Mouse (Mus musculus) hindbrain, embryonic 13.5 days (tissue): ENCODE data around the gene Ruvbl1. TPM values are rescaled to one million over a fixed set of nuclear protein-coding genes. Genes with fewer than 3 reads are reported as not detected.
A peak's percentile ranks its signal among the peaks of the same experiment; 100 is the strongest.

Experiments used
- ATAC-seq: fragments of 200-750 bp; cut with Nextera tagmentation; 2 replicates; pipeline ENCODE4 v1.8.0; 2017; ENCODE audit warnings: moderate TSS enrichment; ENCODE audit not compliant: low FRiP score
- H3K27ac ChIP-seq: fragments of 300-500 bp; sonication (generic); 2 replicates; pipeline ENCODE4 v1.5.1; 2015; ENCODE audit warnings: inconsistent platforms, mild to moderate bottlenecking, moderate library complexity
- H3K27me3 ChIP-seq: fragments of 300-500 bp; sonication (generic); 2 replicates; pipeline ENCODE4 v1.6.1; 2015; ENCODE audit warnings: mild to moderate bottlenecking, inconsistent platforms
- H3K36me3 ChIP-seq: fragments of 300-500 bp; sonication (generic); 2 replicates; pipeline ENCODE4 v1.6.1; 2015; ENCODE audit warnings: mild to moderate bottlenecking, inconsistent platforms
- H3K4me1 ChIP-seq: fragments of 300-500 bp; sonication (generic); replicated peaks from 2 replicates; pipeline ENCODE4 v1.6.1; 2015; ENCODE audit warnings: inconsistent platforms
- H3K4me2 ChIP-seq: fragments of 300-500 bp; sonication (generic); 2 replicates; pipeline ENCODE4 v1.6.1; 2015; ENCODE audit warnings: inconsistent platforms, mild to moderate bottlenecking, moderate library complexity
- H3K4me3 ChIP-seq: fragments of 300-500 bp; sonication (generic); 2 replicates; pipeline ENCODE4 v1.5.1; 2015; ENCODE audit warnings: mild to moderate bottlenecking, inconsistent platforms
- H3K9ac ChIP-seq: fragments of 300-500 bp; sonication (generic); 2 replicates; pipeline ENCODE4 v1.6.1; 2015; ENCODE audit warnings: mild to moderate bottlenecking, inconsistent platforms
- H3K9me3 ChIP-seq: fragments of 300-500 bp; sonication (generic); 2 replicates; pipeline ENCODE4 v1.6.1; 2016; ENCODE audit warnings: inconsistent platforms
- WGBS: fragments of 180-500 bp; shearing (Covaris S2); methylation state at CpG from one replicate; pipeline ENCODE4 v1.1.7; 2015; 5-methylcytosine and 5-hydroxymethylcytosine counted together
- polyA plus RNA-seq: library from polyadenylated mRNA; unstranded; fragments of >200 nt; fragmentation: Nextera tagmentation; extraction: Ambion mirVana; gene quantifications from 2 replicates; pipeline ENCODE4 v1.2.1, GENCODE M21; 2015

Ruvbl1 gene
- polyA plus RNA-seq, 1 experiment from 2014 or later = 95.4 TPM

DNA sequence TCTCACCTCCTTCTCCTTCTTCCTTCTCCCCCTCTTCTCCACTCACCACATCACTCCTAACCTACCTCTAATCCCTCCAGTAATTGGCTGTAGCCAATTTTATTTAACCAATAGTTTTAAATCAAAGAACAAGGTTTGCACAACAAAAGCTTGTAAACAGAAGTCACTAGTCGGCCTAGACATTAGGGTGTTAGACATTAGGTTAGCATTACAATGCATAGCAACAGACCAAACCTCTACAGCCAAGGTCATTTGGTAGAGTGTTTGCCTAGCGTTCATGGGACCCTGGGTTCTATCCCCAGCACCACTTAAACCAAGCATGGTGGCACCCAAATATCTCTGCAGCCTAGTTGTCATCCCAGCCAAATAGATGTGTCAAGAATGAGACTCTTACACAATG, 10.7 kb upstream of the Ruvbl1 start:
- WGBS = 76% methylated on average over 2 of the region's 2 CpGs
- no peak for ATAC-seq

DNA sequence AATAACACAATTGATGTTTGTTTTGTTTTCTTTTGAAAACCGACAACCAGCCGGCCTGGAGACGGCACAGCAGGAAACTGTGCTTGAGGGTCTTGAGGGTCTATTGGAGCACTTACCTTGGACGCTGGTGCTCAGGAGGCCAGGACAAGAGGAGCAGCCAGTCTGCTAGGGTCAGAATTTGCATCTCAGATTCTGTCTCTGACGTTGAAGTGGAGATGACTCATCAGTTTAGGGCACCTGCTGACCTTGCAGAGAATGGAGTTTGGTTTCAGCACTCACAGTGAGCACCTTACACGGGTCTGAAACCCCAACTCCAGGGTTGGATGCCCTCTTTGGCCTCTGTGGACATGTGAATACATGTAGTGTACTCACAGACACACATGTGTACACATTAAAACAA, 4.7 kb downstream of the Ruvbl1 start:
- WGBS = 67% methylated on average over 6 of the region's 6 CpGs
- Histone ChIP-seq H3K27me3 (no peaks in the 10 kb centered on the region), H3K4me1 (peaks cover 19% of the 10 kb centered on the region), H3K27ac (no peak overlapping the region), H3K36me3 (peaks cover 72% of the 10 kb centered on the region), H3K4me3 (no peak overlapping the region), H3K9ac (no peak overlapping the region), H3K9me3 (no peaks in the 10 kb centered on the region), H3K4me2 (no peak overlapping the region)
- no peak for ATAC-seq

More for the DNA sequence above, 10.7 kb upstream of the Ruvbl1 start:
- H3K27me3 ChIP-seq = peaks cover 15% of the 10 kb centered on the region; the same call in 1 of the 2 replicates
- no peaks in the 10 kb centered on the region for H3K4me1 ChIP-seq
- H3K4me3 ChIP-seq = no peak overlapping the region
- H3K27ac ChIP-seq = no peak overlapping the region
- no peaks in the 10 kb centered on the region for H3K36me3 ChIP-seq
- no peak overlapping the region for H3K4me2 ChIP-seq
- H3K9ac ChIP-seq = no peak overlapping the region
- H3K9me3 ChIP-seq = no peaks in the 10 kb centered on the region

DNA sequence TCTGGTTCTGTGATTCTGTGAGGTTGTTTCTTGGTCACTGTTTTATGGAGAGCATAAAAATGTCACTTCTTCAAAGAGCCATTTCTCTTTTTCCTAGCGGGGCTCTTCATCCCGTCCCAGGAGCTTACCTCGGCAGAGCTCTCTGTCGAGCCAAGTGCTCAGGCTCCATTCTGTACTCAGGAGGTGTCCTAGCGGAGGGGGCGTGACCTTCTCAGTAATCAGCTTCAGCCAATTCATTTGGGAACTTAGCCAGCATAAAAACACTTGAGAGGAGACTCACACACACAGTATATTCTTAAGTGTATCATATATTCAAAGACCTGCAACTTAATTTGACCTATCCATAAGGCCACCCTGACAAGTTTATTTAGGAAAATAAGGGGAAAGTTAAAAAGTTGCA, 15.2 kb downstream of the Ruvbl1 start:
- no peak overlapping the region for H3K9ac ChIP-seq
- H3K9me3 ChIP-seq = no peaks in the 10 kb centered on the region
- H3K27me3 ChIP-seq = no peaks in the 10 kb centered on the region
- H3K4me1 ChIP-seq = no peaks in the 10 kb centered on the region
- 74% methylated on average over 6 of the region's 6 CpGs for WGBS
- no peak overlapping the region for H3K4me2 ChIP-seq
- no peak overlapping the region for H3K27ac ChIP-seq
- ATAC-seq = no peak
- no peak overlapping the region for H3K4me3 ChIP-seq
- peaks cover 93% of the 10 kb centered on the region for H3K36me3 ChIP-seq

DNA sequence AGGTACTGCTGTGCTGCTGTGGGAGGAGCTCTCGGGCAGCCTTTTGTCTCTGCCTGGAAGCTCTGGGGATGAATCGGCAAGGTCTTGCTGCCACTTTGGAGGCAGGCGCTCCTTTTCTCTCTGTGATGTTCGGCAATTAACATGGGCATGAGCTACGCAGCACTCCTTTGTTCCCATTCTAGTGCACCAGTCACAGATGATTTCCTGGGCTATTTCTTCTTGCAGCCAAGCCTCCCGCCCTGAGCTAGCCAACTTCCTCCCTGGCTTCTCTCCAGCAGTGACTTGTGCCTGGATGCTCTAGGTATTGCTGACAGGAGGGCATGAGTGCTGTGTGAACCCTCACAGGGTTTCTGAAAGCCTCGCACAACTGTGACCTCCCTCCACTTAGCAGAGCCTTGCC, 17.9 kb downstream of the Ruvbl1 start:
- Histone ChIP-seq H3K4me3 (no peak overlapping the region), H3K27me3 (no peaks in the 10 kb centered on the region), H3K27ac (no peak overlapping the region), H3K9me3 (no peaks in the 10 kb centered on the region), H3K9ac (no peak overlapping the region), H3K4me1 (no peaks in the 10 kb centered on the region), H3K4me2 (no peak overlapping the region), H3K36me3 (peaks cover 97% of the 10 kb centered on the region)
- no peak for ATAC-seq
- WGBS = 66% methylated on average over 7 of the region's 7 CpGs

DNA sequence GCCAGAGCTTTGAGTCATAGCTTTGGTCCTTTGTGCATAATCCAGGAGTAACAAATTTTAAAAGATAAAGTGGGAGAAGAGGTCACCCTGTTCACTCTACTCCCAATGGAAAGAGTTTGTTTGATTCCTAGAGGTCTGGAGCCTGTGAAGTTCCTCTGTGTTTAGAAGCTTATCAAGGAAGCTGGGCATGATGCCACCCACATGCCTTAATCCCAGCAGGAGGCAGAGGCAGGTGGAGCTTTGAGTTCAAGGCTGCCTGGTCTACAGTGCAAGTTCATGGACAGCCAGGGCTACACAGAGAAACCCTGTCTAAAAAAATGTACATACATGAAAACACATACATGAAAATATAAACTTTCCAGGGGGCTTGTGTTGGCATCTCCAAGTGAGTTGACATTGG, 18.7 kb downstream of the Ruvbl1 start:
- Histone ChIP-seq H3K9me3 (no peaks in the 10 kb centered on the region), H3K4me2 (no peak overlapping the region), H3K4me3 (no peak overlapping the region), H3K27ac (no peak overlapping the region), H3K9ac (no peak overlapping the region), H3K27me3 (no peaks in the 10 kb centered on the region), H3K36me3 (peaks cover 92% of the 10 kb centered on the region), H3K4me1 (no peaks in the 10 kb centered on the region)
- ATAC-seq = no peak

DNA sequence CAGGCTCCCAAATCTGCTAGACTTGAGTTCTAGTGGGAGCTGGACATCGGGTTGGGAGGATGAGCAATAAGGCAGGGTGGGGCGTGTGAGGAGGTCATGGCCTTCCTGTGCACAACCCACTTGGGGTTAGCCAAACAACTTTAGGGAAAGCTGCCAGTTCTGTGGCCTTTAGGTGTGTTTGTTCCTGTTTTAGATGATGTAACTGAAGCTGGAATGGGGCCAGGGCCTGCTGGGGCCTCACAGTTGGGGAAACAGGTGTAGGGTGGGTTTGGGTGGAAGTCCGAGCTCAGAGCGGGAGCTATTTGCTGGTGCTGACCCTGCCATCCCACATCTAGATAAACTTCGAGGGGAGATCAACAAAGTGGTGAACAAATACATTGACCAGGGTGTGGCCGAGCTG, 20.2 kb downstream of the Ruvbl1 start:
- no peak for ATAC-seq
- Histone ChIP-seq H3K27me3 (no peaks in the 10 kb centered on the region), H3K9ac (no peak overlapping the region), H3K36me3 (peaks cover 79% of the 10 kb centered on the region), H3K4me1 (no peaks in the 10 kb centered on the region), H3K9me3 (no peaks in the 10 kb centered on the region), H3K4me2 (no peak overlapping the region), H3K27ac (no peak overlapping the region), H3K4me3 (no peak overlapping the region)
- WGBS = 92% methylated on average over 6 of the region's 6 CpGs

DNA sequence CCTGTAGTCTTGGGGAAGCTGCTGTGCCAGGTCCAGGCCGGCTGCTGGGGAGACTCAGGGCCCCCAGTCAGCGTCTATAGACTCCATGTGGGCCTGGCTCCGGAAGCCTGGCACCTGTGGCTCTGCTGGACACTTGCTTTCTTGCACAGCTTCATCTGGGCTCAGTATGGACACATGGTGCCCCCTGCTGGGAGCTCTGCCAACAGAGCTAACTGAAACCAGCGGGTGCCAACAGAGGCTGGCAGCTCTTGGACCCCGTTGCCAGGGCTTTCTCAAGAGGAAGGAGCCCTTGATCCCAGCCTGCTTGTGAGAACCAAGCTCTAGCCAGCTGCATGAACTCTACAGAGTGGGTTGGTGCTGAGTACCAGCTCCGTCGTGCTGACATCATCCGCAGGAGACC, 21.7 kb downstream of the Ruvbl1 start:
- Histone ChIP-seq H3K9me3 (no peaks in the 10 kb centered on the region), H3K9ac (no peak overlapping the region), H3K4me1 (no peaks in the 10 kb centered on the region), H3K36me3 (peaks cover 76% of the 10 kb centered on the region), H3K4me3 (no peak overlapping the region), H3K27ac (no peak overlapping the region), H3K27me3 (no peaks in the 10 kb centered on the region), H3K4me2 (no peak overlapping the region)
- 75% methylated on average over 8 of the region's 8 CpGs for WGBS
- ATAC-seq = peak; percentile 54; the same call in 1 of the 2 replicates

DNA sequence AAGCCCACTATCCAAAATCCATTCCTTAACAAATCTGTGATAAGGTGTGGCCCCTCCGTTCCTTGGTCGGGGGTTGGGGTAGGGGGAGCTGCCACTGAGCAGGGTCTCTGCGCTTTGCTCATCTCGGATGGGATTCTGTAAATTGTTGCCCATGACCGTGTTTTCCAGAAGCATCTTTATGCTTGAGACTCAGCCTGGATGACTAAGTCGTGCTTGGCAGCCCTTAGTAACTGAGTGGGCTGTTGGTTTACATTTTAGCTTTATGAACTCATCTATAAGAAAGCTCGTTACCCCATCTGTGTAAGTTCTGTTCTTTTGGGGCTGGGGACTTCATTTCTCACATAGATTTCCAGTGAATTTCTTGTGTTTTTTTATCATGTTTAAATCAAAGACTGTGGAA, 23.8 kb downstream of the Ruvbl1 start:
- no peaks in the 10 kb centered on the region for H3K9me3 ChIP-seq
- H3K36me3 ChIP-seq = peaks cover 76% of the 10 kb centered on the region
- ATAC-seq = no peak

DNA sequence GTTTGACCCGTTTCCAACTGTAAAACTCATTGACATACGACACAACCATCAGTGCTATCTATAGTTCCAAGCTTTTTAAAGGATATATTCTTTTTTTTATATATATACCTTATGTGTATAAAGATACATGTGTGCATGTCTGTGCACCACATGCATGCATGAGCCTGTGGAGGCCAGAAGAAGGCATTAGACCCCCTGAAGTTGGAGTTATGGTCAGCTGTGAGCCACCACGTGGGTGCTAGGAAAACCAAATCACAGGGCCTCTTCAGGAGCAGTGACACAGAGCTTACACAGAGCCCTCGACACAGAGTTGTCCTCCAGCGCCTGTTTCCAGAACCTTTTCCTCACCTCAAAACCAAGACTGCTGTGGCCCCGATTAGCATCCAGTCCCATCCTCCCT, 24.6 kb downstream of the Ruvbl1 start:
- H3K27me3 ChIP-seq = no peaks in the 10 kb centered on the region
- no peak overlapping the region for H3K4me3 ChIP-seq
- no peak overlapping the region for H3K4me2 ChIP-seq
- no peaks in the 10 kb centered on the region for H3K4me1 ChIP-seq
- H3K36me3 ChIP-seq = peaks cover 70% of the 10 kb centered on the region
- H3K9ac ChIP-seq = no peak overlapping the region
- H3K9me3 ChIP-seq = no peaks in the 10 kb centered on the region
- no peak overlapping the region for H3K27ac ChIP-seq
- no peak for ATAC-seq
- 87% methylated on average over 6 of the region's 6 CpGs for WGBS

More for the DNA sequence above, 23.8 kb downstream of the Ruvbl1 start:
- no peaks in the 10 kb centered on the region for H3K27me3 ChIP-seq
- no peak overlapping the region for H3K9ac ChIP-seq
- H3K4me2 ChIP-seq = no peak overlapping the region
- H3K4me3 ChIP-seq = no peak overlapping the region
- no peak overlapping the region for H3K27ac ChIP-seq
- H3K4me1 ChIP-seq = no peaks in the 10 kb centered on the region
- 95% methylated on average over 7 of the region's 7 CpGs for WGBS

DNA sequence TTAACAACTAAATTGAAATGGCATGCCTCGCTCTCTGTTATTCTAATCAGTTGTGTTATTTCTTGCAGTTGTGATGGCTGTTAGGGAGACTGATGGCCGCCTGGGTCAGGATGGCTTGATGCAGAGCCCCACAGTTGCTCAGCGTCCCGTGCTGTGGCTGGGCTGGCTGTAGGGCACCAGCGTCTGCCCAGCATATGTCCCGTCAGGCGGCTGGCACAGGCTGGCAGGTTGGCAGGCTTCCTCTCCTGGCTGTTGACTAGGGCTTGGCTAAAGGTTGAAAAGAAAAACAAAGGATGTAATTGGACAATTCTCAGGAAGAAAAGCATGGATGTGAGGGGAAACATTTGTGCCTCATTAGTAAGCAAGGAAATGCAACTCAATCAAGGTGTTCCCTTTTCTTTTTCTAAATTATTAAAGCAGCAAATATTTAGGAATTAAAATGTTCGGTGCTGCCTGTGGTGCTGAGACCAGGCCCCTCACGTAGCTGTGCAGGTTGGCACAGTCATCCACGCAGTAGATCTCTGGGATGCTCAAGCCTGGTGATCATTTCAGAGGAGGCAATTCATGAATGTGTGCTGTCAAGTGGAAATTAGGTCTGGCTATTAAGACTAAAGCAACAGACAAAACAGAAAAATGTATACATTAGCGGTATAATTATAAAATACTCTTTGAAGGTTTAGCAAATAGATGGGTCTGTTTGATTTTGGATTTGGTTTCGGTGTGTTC, 25.6 kb downstream of the Ruvbl1 start:
- Histone ChIP-seq H3K27ac (no peak overlapping the region), H3K36me3 (peaks cover 61% of the 10 kb centered on the region), H3K9ac (no peak overlapping the region)

DNA sequence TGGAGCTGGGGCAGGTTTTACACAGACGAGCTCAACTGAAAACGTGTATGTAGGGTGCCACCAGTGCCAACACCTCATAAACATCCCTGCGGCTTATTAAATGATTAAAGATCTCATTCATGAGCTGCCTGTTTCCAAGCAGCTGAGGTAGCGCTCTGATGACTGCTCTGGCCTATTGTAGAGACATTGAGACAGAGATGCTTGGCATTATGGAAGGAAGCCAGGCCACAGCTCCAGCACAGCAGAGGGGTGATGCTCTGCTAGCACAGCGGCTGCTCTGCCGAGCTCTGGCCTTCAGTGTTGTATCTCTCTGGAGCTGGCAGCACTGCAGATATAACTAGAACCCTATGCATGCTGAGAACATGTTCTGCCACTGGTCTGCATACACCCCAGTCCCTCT, 28.5 kb downstream of the Ruvbl1 start:
- no peak overlapping the region for H3K27ac ChIP-seq
- no peaks in the 10 kb centered on the region for H3K27me3 ChIP-seq
- no peaks in the 10 kb centered on the region for H3K4me1 ChIP-seq
- WGBS = 90% methylated on average over 6 of the region's 6 CpGs
- H3K9ac ChIP-seq = no peak overlapping the region
- peaks cover 57% of the 10 kb centered on the region for H3K36me3 ChIP-seq
- H3K4me2 ChIP-seq = no peak overlapping the region
- no peaks in the 10 kb centered on the region for H3K9me3 ChIP-seq
- no peak overlapping the region for H3K4me3 ChIP-seq
- ATAC-seq = no peak

More for the DNA sequence above, 25.6 kb downstream of the Ruvbl1 start:
- H3K4me1 ChIP-seq = no peaks in the 10 kb centered on the region
- H3K4me2 ChIP-seq = no peak overlapping the region
- ATAC-seq = no peak
- H3K27me3 ChIP-seq = no peaks in the 10 kb centered on the region
- no peaks in the 10 kb centered on the region for H3K9me3 ChIP-seq
- 94% methylated on average over 12 of the region's 12 CpGs for WGBS
- H3K4me3 ChIP-seq = no peak overlapping the region

DNA sequence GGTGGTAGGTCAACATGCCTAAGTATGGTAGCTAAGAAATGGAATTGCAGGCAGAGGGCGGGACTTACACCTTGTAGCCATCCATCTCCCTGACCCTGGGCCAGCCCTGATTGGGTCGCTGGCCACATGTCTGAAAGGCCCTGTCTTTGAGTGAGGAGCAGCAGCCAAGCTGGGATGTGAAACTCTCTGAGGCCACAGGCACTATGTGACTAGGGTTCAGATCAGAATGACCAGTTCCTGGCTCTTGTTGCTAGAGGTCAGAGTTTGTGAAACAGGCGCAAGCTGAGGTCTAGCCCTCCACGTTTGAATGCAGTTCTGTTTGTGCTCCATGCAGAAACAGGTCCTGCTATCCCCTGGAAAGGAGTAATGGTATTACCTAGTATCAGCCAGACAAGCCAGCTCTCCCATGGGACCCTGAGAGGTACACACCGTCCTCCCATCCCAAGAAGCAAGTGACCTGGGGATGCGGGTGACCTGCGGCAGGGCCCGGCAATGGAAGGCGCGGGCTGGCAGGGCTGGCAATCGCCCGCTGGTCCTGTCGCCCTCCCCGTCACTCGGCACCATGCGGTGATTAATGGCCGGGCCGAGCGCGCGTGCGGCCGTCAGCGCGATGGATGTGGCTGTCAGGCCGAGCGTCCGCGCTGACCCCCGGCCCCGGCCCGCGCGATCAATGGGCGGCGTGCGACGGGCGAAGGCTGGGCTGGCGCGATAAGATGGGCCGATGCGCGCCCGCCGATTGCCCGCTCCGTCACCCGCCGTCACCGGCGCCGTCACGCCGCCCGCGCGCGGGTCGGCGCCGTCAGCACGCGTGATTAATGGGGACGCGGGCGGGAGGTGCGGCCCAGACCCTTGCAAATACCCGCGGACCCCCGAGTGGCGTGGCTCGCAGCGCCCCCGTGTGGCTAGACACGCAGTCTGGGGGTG, 34.5 kb downstream of the Ruvbl1 start:
- H3K9ac ChIP-seq = peak overlapping the region; percentile 84
- H3K9me3 ChIP-seq = no peaks in the 10 kb centered on the region
- 0 out of 2 replicates have a peak, but pooled peaks cover 3% of the 10 kb centered on the region for H3K27me3 ChIP-seq
- H3K36me3 ChIP-seq = peaks cover 53% of the 10 kb centered on the region
- 3% methylated on average over 71 of the region's 76 CpGs for WGBS
- peak overlapping the region; percentile 85 for H3K27ac ChIP-seq
- peak overlapping the region; percentile 92 for H3K4me2 ChIP-seq
- ATAC-seq = peak; percentile 90
- H3K4me3 ChIP-seq = peak overlapping the region; percentile 57
- peaks cover 11% of the 10 kb centered on the region for H3K4me1 ChIP-seq
